Comparison of ENCODE assay signal across 8 mouse cellular contexts in genomic region chr16:30550748-30551192, GRCm38 (mm10). TPM values are rescaled to one million over a fixed set of nuclear protein-coding genes. Genes with fewer than 3 reads are reported as not detected.
A peak's percentile ranks its signal among the peaks of the same experiment; 100 is the strongest.
DNase-seq lines count a peak whose midpoint lies in the region; ATAC-seq and TF ChIP-seq lines count a peak whose summit lies in the region.

TSS of gene Tmem44 (minus strand) at chr16:30550842.

- 4% methylated on average over 13 of the region's 14 CpGs for WGBS in lung, embryonic 15.5 days
- 6% methylated on average over 14 of the region's 14 CpGs for WGBS in hindbrain, embryonic 14.5 days
- WGBS in liver, postnatal 0 days (ENCODE audit: insufficient replicate concordance): 9% methylated on average over 12 of the region's 14 CpGs

- peak within 1 kb of the TSS; percentile 96 for H3K27ac ChIP-seq in lung, embryonic 15.5 days
- no peak within 1 kb of the TSS for H3K27ac ChIP-seq in embryonic fibroblast, embryonic 13.5 days (ENCODE audit: insufficient read depth, low read length)
- H3K27ac ChIP-seq in hindbrain, embryonic 14.5 days: peak within 1 kb of the TSS; percentile 88
- no peak within 1 kb of the TSS for H3K27ac ChIP-seq in liver, postnatal 0 days (ENCODE audit: low read depth)

- no peak for TF ChIP-seq POLR2A in embryonic fibroblast, embryonic 13.5 days (IDR thresholded peaks at IDR 0.05; ENCODE audit: low read depth, low read length)

- no peak for TF ChIP-seq CTCF in embryonic fibroblast, embryonic 13.5 days (IDR thresholded peaks at IDR 0.05; ENCODE audit: borderline replicate concordance, insufficient read depth, low read length)
- TF ChIP-seq CTCF in liver, postnatal 0 days (IDR thresholded peaks at IDR 0.05; ENCODE audit: low read depth): no peak

- DNase-seq in lung, postnatal 25 days (ENCODE audit: low spot score): no peak
- peak; percentile 65 for DNase-seq in hindbrain, embryonic 14.5 days (ENCODE audit: low spot score)
- DNase-seq in liver, postnatal 0 days: no peak
- DNase-seq in spleen, postnatal 36 days (ENCODE audit: low spot score in 2 of 2): no peak
- DNase-seq in spleen, adult 18-20 months: no peak
- DNase-seq in right cerebral cortex, postnatal 14 days: no peak

- H3K27me3 ChIP-seq in lung, embryonic 15.5 days: no peaks in the 10 kb centered on the region
- no peaks in the 10 kb centered on the region for H3K27me3 ChIP-seq in hindbrain, embryonic 14.5 days (ENCODE audit: control insufficient read depth, insufficient read depth, low read length)
- peaks cover 16% of the 10 kb centered on the region; the same call in 1 of the 2 replicates for H3K27me3 ChIP-seq in liver, postnatal 0 days (ENCODE audit: insufficient read depth, low read length)

- ATAC-seq in lung, embryonic 15.5 days (ENCODE audit: borderline replicate concordance, extremely low read depth, low FRiP score, low TSS enrichment): peak; percentile 24; the same call in 1 of the 2 replicates
- ATAC-seq in hindbrain, embryonic 14.5 days (ENCODE audit: low FRiP score): peak; percentile 72
- ATAC-seq in liver, postnatal 0 days: peak; percentile 64

- H3K4me2 ChIP-seq in lung, embryonic 15.5 days: peak within 1 kb of the TSS; percentile 95
- peak within 1 kb of the TSS; percentile 67 for H3K4me2 ChIP-seq in hindbrain, embryonic 14.5 days (replicated peaks)
- peak within 1 kb of the TSS; percentile 97 for H3K4me2 ChIP-seq in liver, postnatal 0 days (ENCODE audit: low read depth, low read length)

- peak within 1 kb of the TSS; percentile 89 for H3K4me3 ChIP-seq in lung, embryonic 15.5 days
- H3K4me3 ChIP-seq in embryonic fibroblast, embryonic 13.5 days (ENCODE audit: insufficient read depth, low read length): peak within 1 kb of the TSS; percentile 48
- H3K4me3 ChIP-seq in hindbrain, embryonic 14.5 days (replicated peaks; ENCODE audit: low read length): peak within 1 kb of the TSS; percentile 80
- peak within 1 kb of the TSS; percentile 65 for H3K4me3 ChIP-seq in liver, postnatal 0 days (ENCODE audit: low read depth, low read length)

- peak within 1 kb of the TSS; percentile 98 for H3K9ac ChIP-seq in lung, embryonic 15.5 days
- H3K9ac ChIP-seq in hindbrain, embryonic 14.5 days: peak within 1 kb of the TSS; percentile 95
- H3K9ac ChIP-seq in liver, postnatal 0 days (replicated peaks): peak within 1 kb of the TSS; percentile 72

- peaks cover 30% of the 10 kb centered on the region for H3K4me1 ChIP-seq in lung, embryonic 15.5 days
- H3K4me1 ChIP-seq in embryonic fibroblast, embryonic 13.5 days (ENCODE audit: control insufficient read depth, insufficient read depth, low read length): peaks cover 7% of the 10 kb centered on the region; the same call in 1 of the 2 replicates
- peaks cover 19% of the 10 kb centered on the region for H3K4me1 ChIP-seq in hindbrain, embryonic 14.5 days (replicated peaks; ENCODE audit: control insufficient read depth, insufficient read depth, low read length)
- peaks cover 12% of the 10 kb centered on the region for H3K4me1 ChIP-seq in liver, postnatal 0 days (ENCODE audit: insufficient read depth)

- H3K9me3 ChIP-seq in lung, embryonic 15.5 days: peaks cover 6% of the 10 kb centered on the region
- peaks cover 10% of the 10 kb centered on the region; the same call in 1 of the 2 replicates for H3K9me3 ChIP-seq in hindbrain, embryonic 14.5 days (ENCODE audit: control insufficient read depth, low read length)
- peaks cover 3% of the 10 kb centered on the region for H3K9me3 ChIP-seq in liver, postnatal 0 days (ENCODE audit: low read length)

- no peak for TF ChIP-seq EP300 in liver, postnatal 0 days (IDR thresholded peaks at IDR 0.05; ENCODE audit: low read depth)

- peaks cover 7% of the 10 kb centered on the region for H3K36me3 ChIP-seq in lung, embryonic 15.5 days
- peaks cover 15% of the 10 kb centered on the region for H3K36me3 ChIP-seq in hindbrain, embryonic 14.5 days (replicated peaks; ENCODE audit: control insufficient read depth, insufficient read depth)
- H3K36me3 ChIP-seq in liver, postnatal 0 days (replicated peaks; ENCODE audit: insufficient read depth, low read length): no peaks in the 10 kb centered on the region

RNA-seq across cellular contexts. Expression of gene Tmem44, which starts in this region (rescaled TPM):
- 24.6 and 26.4 TPM in 2 replicates for polyA plus RNA-seq in lung, embryonic 15.5 days (2015; fragmentation: Nextera tagmentation; extraction: Ambion mirVana)
- polyA plus RNA-seq in embryonic fibroblast, embryonic 13.5 days (2011; ENCODE audit: insufficient read length, low read depth, missing spikeins): 6.9 and 8.0 TPM in 2 replicates
- polyA plus RNA-seq in hindbrain, embryonic 14.5 days (2014; fragmentation: Nextera tagmentation; extraction: Ambion mirVana): 63.9 and 76.4 TPM in 2 replicates
- 0.73 and 0.89 TPM in 2 replicates for polyA plus RNA-seq in liver, postnatal 0 days (2015; fragmentation: Nextera tagmentation; extraction: Ambion mirVana)

Comparison
In these comparisons a context has a peak if more than half of its experiments do, and no peak if none do; other contexts are left out.
1. Peak in ATAC-seq, H3K4me3 ChIP-seq, H3K9ac ChIP-seq and H3K4me2 ChIP-seq in liver, postnatal 0 days; RNA of the gene not detected or under 1 TPM.
2. H3K27ac ChIP-seq: peak in lung, embryonic 15.5 days (single experiment) and hindbrain, embryonic 14.5 days (single experiment); none in embryonic fibroblast, embryonic 13.5 days (single experiment) and liver, postnatal 0 days (single experiment).
3. Peak in every context shown above with its lines, with median percentiles within 50 percentile points of each other: ATAC-seq, H3K4me2 ChIP-seq, H3K4me3 ChIP-seq and H3K9ac ChIP-seq.